Mouse (Mus musculus) heart, postnatal 0 days (tissue): ENCODE measurements around the gene Ccdc38.

Source experiments
- CTCF ChIP-seq: IDR thresholded peaks from 2 replicates; pipeline ENCODE4 v1.5.1; 2016; ENCODE audit warnings: antibody characterized with exemption, control low read depth, low read depth
- EP300 ChIP-seq: IDR thresholded peaks from 2 replicates; pipeline ENCODE4 v1.6.1; 2016; ENCODE audit warnings: antibody characterized with exemption, low read depth

DNA sequence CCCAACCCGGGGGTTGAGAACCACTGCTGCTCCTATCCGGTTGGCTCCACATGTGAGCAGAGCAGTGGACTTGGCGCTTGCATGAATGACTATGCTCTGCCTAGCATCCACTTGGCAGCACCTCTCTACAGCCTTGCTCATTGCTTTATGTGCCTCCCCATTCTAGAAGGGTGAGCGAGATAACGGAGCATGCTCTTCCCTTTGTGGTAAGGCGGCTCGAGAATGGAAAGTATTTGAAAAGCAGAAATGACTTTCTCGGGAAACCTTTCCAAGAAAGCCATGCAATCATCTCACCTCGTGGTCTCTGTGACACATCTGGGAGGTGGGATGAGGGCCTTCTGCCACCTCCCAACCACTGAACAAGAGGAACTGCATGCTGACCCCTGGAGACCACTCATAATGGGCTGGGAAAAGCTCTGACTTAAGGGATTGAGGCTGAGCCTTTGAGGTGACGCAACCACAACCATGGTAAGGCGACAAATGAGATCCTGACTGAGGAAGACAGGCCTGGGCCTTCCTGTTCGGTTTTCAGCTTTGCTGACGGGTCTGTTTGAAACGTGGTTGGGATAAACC is 24.2 kb downstream of the Ccdc38 start:
- TF ChIP-seq CTCF (no peak), EP300 (no peak)
